ENCODE assay signal across 8 mouse cellular contexts in the genomic region with DNA sequence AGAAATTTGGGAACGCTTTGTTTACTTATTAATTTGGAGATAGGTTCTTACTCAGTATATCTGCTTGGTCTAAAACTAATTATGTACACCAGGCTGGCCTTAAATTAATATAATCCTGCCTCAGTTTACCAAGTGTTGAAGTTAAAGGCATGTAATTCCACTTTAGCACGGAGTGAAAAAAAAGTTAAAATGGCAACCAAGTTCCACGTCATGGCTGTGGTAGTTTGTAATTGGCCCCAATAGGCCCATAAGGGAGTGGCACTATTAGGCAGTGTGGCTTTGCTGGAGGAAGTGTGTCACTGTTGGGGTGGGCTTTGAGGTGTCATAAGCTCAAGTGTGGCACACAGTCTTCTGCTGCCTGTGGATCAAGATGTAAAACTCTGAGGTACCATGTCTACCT. TPM values are rescaled to one million over a fixed set of nuclear protein-coding genes. Genes with fewer than 3 reads are reported as not detected.
DNase-seq lines count a peak whose midpoint lies in the region; ATAC-seq and TF ChIP-seq lines count a peak whose summit lies in the region.

No protein-coding gene starts in this region.

- no peak overlapping the region; the same call in 1 of the 2 replicates for H3K27ac ChIP-seq in lung, embryonic 14.5 days (ENCODE audit: low read depth)
- no peak overlapping the region for H3K27ac ChIP-seq in brown adipose tissue, adult 24 weeks (replicated peaks; ENCODE audit: low read depth, low read length)
- H3K27ac ChIP-seq in hindbrain, embryonic 16.5 days (ENCODE audit: low read depth, low read length): no peak overlapping the region
- H3K27ac ChIP-seq in midbrain, embryonic 14.5 days (replicated peaks; ENCODE audit: low read depth, low read length): no peak overlapping the region
- H3K27ac ChIP-seq in thymus, adult 2 months (ENCODE audit: control insufficient read depth, insufficient read depth, low read length): no peak overlapping the region

- H3K4me1 ChIP-seq in lung, embryonic 14.5 days (ENCODE audit: insufficient read depth): peaks cover 9% of the 10 kb centered on the region; the same call in 1 of the 2 replicates
- H3K4me1 ChIP-seq in brown adipose tissue, adult 24 weeks (ENCODE audit: control insufficient read depth, insufficient read depth, insufficient read length, low read length): peaks cover 4% of the 10 kb centered on the region; the same call in 1 of the 2 replicates
- H3K4me1 ChIP-seq in hindbrain, embryonic 16.5 days (ENCODE audit: control insufficient read depth, insufficient read depth, low read depth, low read length): peaks cover 7% of the 10 kb centered on the region
- H3K4me1 ChIP-seq in midbrain, embryonic 14.5 days (ENCODE audit: control insufficient read depth, insufficient read depth, low read length): peaks cover 11% of the 10 kb centered on the region
- H3K4me1 ChIP-seq in thymus, adult 2 months (replicated peaks; ENCODE audit: control insufficient read depth, insufficient read depth, low read length): peaks cover 5% of the 10 kb centered on the region

- no peak for TF ChIP-seq CTCF in lung, embryonic 14.5 days (IDR thresholded peaks at IDR 0.05; ENCODE audit: low read depth)
- TF ChIP-seq CTCF in thymus, adult 2 months (IDR thresholded peaks at IDR 0.05; ENCODE audit: borderline replicate concordance, control insufficient read depth, extremely low read depth, insufficient read depth, low read length, poor library complexity): no peak

- WGBS in lung, embryonic 14.5 days: 49% methylated on average over 3 of the region's 3 CpGs
- WGBS in hindbrain, embryonic 16.5 days: 58% methylated on average over 3 of the region's 3 CpGs
- 65% methylated on average over 3 of the region's 3 CpGs for WGBS in midbrain, embryonic 14.5 days
- 65% methylated on average over 3 of the region's 3 CpGs for WGBS in thymus, adult 2 months

- peak; percentile 3 for DNase-seq in lung, embryonic 14.5 days
- DNase-seq in lung, postnatal 36 days: no peak
- DNase-seq in midbrain, embryonic 14.5 days: no peak
- no peak for DNase-seq in thymus, adult 2 months
- DNase-seq in cerebellum, postnatal 25 days: no peak
- DNase-seq in thymus, postnatal 4 days: no peak

- ATAC-seq in lung, embryonic 14.5 days (ENCODE audit: insufficient read depth): no peak
- no peak for ATAC-seq in hindbrain, embryonic 16.5 days
- ATAC-seq in midbrain, embryonic 14.5 days (ENCODE audit: low FRiP score, low TSS enrichment): no peak

- peak overlapping the region; percentile 84 for H3K4me2 ChIP-seq in lung, embryonic 14.5 days
- peak overlapping the region; percentile 90 for H3K4me2 ChIP-seq in hindbrain, embryonic 16.5 days (ENCODE audit: low read length)
- peak overlapping the region; percentile 85 for H3K4me2 ChIP-seq in midbrain, embryonic 14.5 days (ENCODE audit: low read length)

- peak overlapping the region; percentile 87 for H3K9ac ChIP-seq in lung, embryonic 14.5 days
- peak overlapping the region; percentile 98 for H3K9ac ChIP-seq in hindbrain, embryonic 16.5 days (ENCODE audit: low read depth, low read length)
- peak overlapping the region; percentile 89 for H3K9ac ChIP-seq in midbrain, embryonic 14.5 days (replicated peaks; ENCODE audit: low read length)

- no peak for TF ChIP-seq POLR2A in thymus, adult 2 months (IDR thresholded peaks at IDR 0.05; ENCODE audit: control insufficient read depth, extremely low read depth, insufficient read depth, low read length, poor library complexity)

- no peaks in the 10 kb centered on the region for H3K9me3 ChIP-seq in lung, embryonic 14.5 days (ENCODE audit: low read depth, low read length)
- H3K9me3 ChIP-seq in hindbrain, embryonic 16.5 days (ENCODE audit: control insufficient read depth, low read length): no peaks in the 10 kb centered on the region
- H3K9me3 ChIP-seq in midbrain, embryonic 14.5 days (ENCODE audit: control insufficient read depth, low read length): no peaks in the 10 kb centered on the region

- peak overlapping the region; percentile 90 for H3K4me3 ChIP-seq in lung, embryonic 14.5 days (ENCODE audit: low read depth, low read length)
- peak overlapping the region; percentile 95; the same call in 1 of the 2 replicates for H3K4me3 ChIP-seq in brown adipose tissue, adult 24 weeks (ENCODE audit: insufficient read depth, low read depth, low read length)
- H3K4me3 ChIP-seq in hindbrain, embryonic 16.5 days (ENCODE audit: low read length): peak overlapping the region; percentile 98
- H3K4me3 ChIP-seq in midbrain, embryonic 14.5 days (replicated peaks; ENCODE audit: low read depth, low read length): peak overlapping the region; percentile 95
- H3K4me3 ChIP-seq in thymus, adult 2 months (ENCODE audit: control insufficient read depth, insufficient read depth, low read length): no peak overlapping the region

- H3K36me3 ChIP-seq in lung, embryonic 14.5 days (ENCODE audit: insufficient read depth): no peaks in the 10 kb centered on the region
- no peaks in the 10 kb centered on the region for H3K36me3 ChIP-seq in hindbrain, embryonic 16.5 days (ENCODE audit: control insufficient read depth, insufficient read depth, low read length)
- no peaks in the 10 kb centered on the region for H3K36me3 ChIP-seq in midbrain, embryonic 14.5 days (ENCODE audit: control insufficient read depth, insufficient read depth, low read length)
- no peaks in the 10 kb centered on the region for H3K36me3 ChIP-seq in thymus, adult 2 months (ENCODE audit: control insufficient read depth, insufficient read depth, low read length)

- H3K27me3 ChIP-seq in lung, embryonic 14.5 days (ENCODE audit: insufficient read depth, low read length): no peaks in the 10 kb centered on the region
- no peaks in the 10 kb centered on the region for H3K27me3 ChIP-seq in hindbrain, embryonic 16.5 days (replicated peaks; ENCODE audit: control insufficient read depth, insufficient read depth, low read length)
- H3K27me3 ChIP-seq in midbrain, embryonic 14.5 days (ENCODE audit: control insufficient read depth, insufficient read depth, low read length): no peaks in the 10 kb centered on the region
- no peaks in the 10 kb centered on the region for H3K27me3 ChIP-seq in thymus, adult 2 months (ENCODE audit: control insufficient read depth, insufficient read depth, low read length)

RNA-seq across cellular contexts. Expression of gene Psmd14, which starts 1.0 kb away (rescaled TPM):
- 201 and 205 TPM in 2 replicates for polyA plus RNA-seq in lung, embryonic 14.5 days (2014; fragmentation: Nextera tagmentation; extraction: Ambion mirVana)
- 100 and 126 TPM in 2 replicates for polyA plus RNA-seq in brown adipose tissue, adult 24 weeks (2012; ENCODE audit: insufficient read depth, insufficient read length, missing spikeins)
- 179 and 183 TPM in 2 replicates for polyA plus RNA-seq in hindbrain, embryonic 16.5 days (2015; fragmentation: Nextera tagmentation; extraction: Ambion mirVana)
- 205 and 241 TPM in 2 replicates for polyA plus RNA-seq in midbrain, embryonic 14.5 days (2014; fragmentation: Nextera tagmentation; extraction: Ambion mirVana)
- polyA plus RNA-seq in thymus, adult 2 months (2012; rRNA removed): 24.8 and 26.7 TPM in 2 replicates
